Mouse (Mus musculus) monocyte, adult 59 days (primary cell): ENCODE measurements around the gene Rplp1. TPM values are rescaled to one million over a fixed set of nuclear protein-coding genes. Genes with fewer than 3 reads are reported as not detected.

Experiments used
- total RNA-seq, 2 experiments: library from RNA; stranded (reverse); gene quantifications; one replicate each; pipeline ENCODE4 v1.2.4; 2023

The Rplp1 gene
- 1,000 to 10,000 TPM; 2,314 to 2,441 TPM for total RNA-seq

GRCm38 (mm10) chr9:61914203-61914916, at the start of gene Rplp1:
Gene Rplp1 (minus strand): TSS chr9:61914542.

DNA sequence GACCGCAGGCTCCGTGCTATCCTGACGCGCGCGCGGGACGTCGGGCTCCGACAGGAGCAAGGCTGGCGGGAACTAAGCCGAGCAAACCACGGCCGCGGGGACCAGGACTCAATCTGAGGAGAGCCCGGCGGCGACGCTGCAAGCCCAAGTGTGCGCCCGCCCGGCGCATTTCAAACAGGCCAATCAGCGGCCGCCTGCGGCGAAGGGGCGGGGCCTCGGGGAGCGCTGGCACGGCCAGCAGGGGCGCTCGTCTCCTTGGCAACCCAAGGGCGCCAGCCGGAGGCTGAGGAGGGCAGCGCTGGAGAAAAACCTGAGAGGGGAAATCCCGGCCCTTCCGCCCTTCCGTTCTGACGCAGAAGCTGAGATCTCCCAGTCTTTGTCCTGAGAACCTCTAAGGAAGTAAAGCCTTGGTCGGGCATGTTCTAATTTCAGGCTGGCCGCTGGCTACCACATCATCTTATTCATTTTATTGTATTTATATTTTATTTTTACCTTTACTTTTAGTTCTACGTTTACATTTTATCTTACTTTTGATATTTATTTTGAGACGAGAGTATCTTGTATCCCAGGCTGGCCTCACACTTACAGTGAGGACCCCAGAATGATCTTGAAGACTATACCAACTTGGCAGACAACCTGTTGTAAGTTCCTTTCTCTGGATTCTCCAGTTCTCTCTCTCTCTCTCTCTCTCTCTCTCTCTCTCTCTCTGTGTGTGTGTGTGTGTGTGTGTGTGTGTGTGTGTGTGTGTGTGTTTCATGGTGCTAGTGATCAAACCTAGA, 32.5 kb upstream of the Rplp1 start, which contains the start of gene Kif23:
TSS of gene Kif23 (minus strand) at position 152 of the 779 bp plus-strand sequence.

Other genes with a start within 250 kb of the Rplp1 start
- 10 to 100 TPM; 51.5 to 52.3 TPM for gene Kif23, start 32.2 kb upstream of the Rplp1 start, total RNA-seq
- under 1 TPM in 1 of 2 experiments, not detected in 1; 0.94 TPM for gene Paqr5, start 112.3 kb upstream of the Rplp1 start, total RNA-seq
- 1 to 10 TPM; 7.9 to 9.6 TPM for gene Glce, start 208.1 kb upstream of the Rplp1 start, total RNA-seq